Mouse (Mus musculus) brown adipose tissue, adult 24 weeks (tissue): ENCODE data around the gene Lamtor1. TPM values are rescaled to one million over a fixed set of nuclear protein-coding genes. Genes with fewer than 3 reads are reported as not detected.
"Not testable (repeated sequence)": the region's sequence is repeated elsewhere in the genome, so short reads cannot be mapped to it uniquely, and the experiment has no call there.

Source experiments
- H3K27ac ChIP-seq: fragments of 200-500 bp; replicated peaks from 2 replicates; pipeline ENCODE4 v1.5.1; 2012; ENCODE audit warnings: low read depth, mild to moderate bottlenecking, low read length
- H3K4me1 ChIP-seq: fragments of 200-500 bp; 2 replicates; pipeline ENCODE4 v1.6.1; 2012; ENCODE audit warnings: low read length, mixed read lengths; ENCODE audit not compliant: control insufficient read depth, insufficient read depth, insufficient read length
- H3K4me3 ChIP-seq: fragments of 200-500 bp; 2 replicates; pipeline ENCODE4 v1.5.1; 2012; ENCODE audit warnings: low read depth, mild to moderate bottlenecking, low read length, moderate library complexity; ENCODE audit not compliant: insufficient read depth
- polyA plus RNA-seq: library from polyadenylated mRNA; stranded (reverse); fragments of >200 nt; gene quantifications from 2 replicates; pipeline ENCODE4 v1.2.4, GENCODE M21; 2012; ENCODE audit not compliant: missing spikeins, insufficient read depth, insufficient read length

Lamtor1 gene
- polyA plus RNA-seq, 1 experiment = 169 TPM

GRCm38 (mm10) chr7:101918071-101918470 lies 12.4 kb downstream of the Lamtor1 start:
- Histone ChIP-seq H3K4me3 (no peak overlapping the region), H3K27ac (no peak overlapping the region), H3K4me1 (no peaks in the 10 kb centered on the region)

- not testable (repeated sequence) for H3K4me3 ChIP-seq, H3K4me1 ChIP-seq, H3K27ac ChIP-seq
These were observed 20.2 kb downstream of the Lamtor1 start for GRCm38 (mm10) chr7:101925892-101926291.

DNA sequence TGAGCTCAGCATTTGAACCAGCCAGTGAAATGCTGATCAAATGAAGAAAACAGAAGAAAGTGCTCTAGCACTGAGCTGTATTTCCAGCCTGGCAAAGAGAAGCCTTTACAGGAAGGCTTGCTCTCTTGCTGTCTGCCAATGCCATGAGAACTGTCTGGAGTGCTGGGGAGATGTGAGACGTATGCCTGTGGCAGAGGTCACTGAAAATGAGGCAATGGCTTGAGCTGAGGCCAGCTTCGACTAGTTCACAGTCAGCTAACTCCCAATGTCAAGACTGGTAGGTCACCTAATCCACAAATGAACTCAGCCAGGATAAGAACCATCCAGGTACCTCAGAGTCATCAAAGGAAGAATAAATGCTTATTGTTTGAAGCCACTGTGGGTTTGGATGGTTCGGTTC lies 22.4 kb downstream of the Lamtor1 start:
- no peak overlapping the region for H3K4me3 ChIP-seq
- H3K27ac ChIP-seq = peak overlapping the region; percentile 88

DNA sequence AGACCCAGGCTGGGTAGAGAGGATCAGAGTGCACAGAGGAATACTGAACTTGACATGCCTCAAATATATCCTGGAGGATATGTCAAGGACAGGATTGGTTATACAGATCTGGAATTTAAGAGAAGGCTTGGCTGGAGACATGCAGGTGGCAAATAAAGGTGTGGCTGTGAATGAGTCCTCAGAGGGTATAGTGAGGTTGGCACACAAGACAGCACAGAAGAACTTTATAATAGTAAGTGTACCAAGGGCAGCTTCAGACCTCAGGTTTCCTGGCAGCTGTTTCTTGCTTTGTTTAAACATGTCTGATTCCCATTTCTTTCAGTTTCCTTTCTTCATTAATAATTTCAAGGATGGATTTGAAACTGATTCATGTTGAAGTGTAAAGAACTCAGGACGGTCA lies 26.8 kb downstream of the Lamtor1 start:
- H3K4me3 ChIP-seq = no peak overlapping the region
- H3K27ac ChIP-seq = no peak overlapping the region
- H3K4me1 ChIP-seq = peaks cover 6% of the 10 kb centered on the region; the same call in 1 of the 2 replicates

More for the DNA sequence above, 22.4 kb downstream of the Lamtor1 start:
- peaks cover 3% of the 10 kb centered on the region for H3K4me1 ChIP-seq

- H3K4me1 ChIP-seq = peaks cover 5% of the 10 kb centered on the region; the same call in 1 of the 2 replicates
- H3K4me3 ChIP-seq = peak overlapping the region; percentile 85
- peak overlapping the region; percentile 80 for H3K27ac ChIP-seq
These were observed 27.6 kb downstream of the Lamtor1 start for GRCm38 (mm10) chr7:101933300-101933699.

DNA sequence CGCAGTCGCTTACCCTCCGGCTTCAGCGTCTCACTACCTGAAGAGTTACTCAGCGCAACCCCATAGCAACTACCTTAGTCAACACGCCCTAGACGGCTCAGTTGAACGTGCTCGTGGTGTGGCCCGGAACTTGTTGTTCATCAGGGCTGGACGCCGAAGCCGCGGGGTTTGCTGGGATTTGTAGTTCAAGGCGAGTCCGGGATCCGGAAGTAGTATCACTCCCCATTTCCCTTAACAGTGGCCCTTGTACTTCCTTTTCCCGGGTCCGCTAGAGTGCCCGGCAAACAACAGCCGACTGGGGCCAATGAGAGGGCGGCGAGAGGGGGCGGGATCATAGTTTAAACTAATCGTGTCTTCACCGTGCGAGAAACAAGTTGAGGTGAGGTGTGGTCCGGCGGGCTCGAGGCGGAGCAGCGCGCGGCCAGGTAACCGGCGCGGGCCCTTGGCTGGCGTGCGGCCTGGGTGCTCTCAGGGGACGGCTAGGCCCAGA lies 28.1 kb downstream of the Lamtor1 start, which contains the start of the genes Lrrc51 and Numa1:
Gene Lrrc51, minus strand, starts transcription at position 145 of the 490 bp plus-strand sequence.
Gene Numa1, plus strand, starts transcription at position 361 of the 490 bp plus-strand sequence.
- Histone ChIP-seq H3K4me3 (peak within 1 kb of the TSS; percentile 85), H3K4me1 (peaks cover 4% of the 10 kb centered on the region; the same call in 1 of the 2 replicates), H3K27ac (peak within 1 kb of the TSS; percentile 80)

DNA sequence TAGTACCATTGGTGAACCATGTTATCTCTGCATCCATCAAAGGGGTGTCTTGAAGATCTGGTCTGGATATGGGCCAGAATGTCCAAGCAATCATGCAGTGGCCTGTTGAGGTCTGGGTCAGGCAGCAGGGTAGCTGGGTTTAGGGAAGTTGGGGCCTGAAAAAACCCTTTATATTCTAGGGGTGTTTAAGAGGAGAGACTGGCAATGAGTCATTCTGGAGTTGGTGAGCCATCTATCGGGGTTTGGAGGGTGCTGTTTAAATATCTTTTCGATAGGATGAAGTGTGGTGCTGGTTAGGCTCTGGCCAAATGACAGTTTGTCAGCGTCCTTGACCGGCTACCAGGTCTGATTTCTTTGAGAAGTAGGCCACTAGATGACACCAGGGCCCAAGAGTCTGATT lies 30.3 kb downstream of the Lamtor1 start:
- Histone ChIP-seq H3K4me3 (no peak overlapping the region), H3K27ac (no peak overlapping the region), H3K4me1 (peaks cover 4% of the 10 kb centered on the region; the same call in 1 of the 2 replicates)

DNA sequence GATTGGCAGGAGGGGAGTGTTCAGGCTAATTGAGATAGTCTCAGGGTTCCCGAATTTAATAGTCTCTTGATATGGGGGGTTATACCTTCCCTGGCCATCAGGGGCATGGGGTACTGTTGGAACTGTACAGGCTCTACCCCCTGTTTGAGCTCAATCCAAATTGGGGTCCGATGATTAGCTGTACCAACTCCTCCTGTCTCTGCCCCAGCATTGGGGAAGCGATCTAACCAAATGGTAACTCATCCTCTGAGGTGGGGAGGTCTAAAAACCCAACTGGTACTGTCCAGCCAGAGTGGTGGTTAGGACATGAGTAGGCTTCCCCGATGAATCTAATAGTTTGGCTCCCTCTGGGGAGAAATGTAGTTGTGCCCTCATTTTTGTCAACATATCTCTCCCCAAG lies 31.3 kb downstream of the Lamtor1 start:
- Histone ChIP-seq H3K27ac (no peak overlapping the region), H3K4me3 (no peak overlapping the region), H3K4me1 (peaks cover 4% of the 10 kb centered on the region; the same call in 1 of the 2 replicates)

DNA sequence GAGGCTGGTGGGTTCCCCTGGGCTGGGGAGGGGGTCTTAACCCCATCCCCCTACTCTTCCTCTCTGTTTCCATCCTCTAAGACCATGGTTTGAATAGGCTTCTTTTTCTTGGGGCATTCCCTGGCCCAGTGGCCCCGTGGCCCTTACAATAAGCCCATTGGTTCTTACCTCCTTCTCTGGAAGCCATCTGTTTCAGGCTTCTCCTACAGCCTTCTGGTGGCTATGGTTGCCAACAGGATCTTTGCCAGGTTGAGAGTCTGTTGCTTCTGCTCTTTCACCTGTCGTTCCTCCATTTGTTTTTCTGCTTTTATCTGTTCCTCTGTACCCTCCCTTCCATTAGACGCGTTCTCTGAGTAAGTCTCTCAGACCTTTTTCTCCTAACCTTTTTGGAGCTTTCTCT lies 31.9 kb downstream of the Lamtor1 start:
- peaks cover 4% of the 10 kb centered on the region; the same call in 1 of the 2 replicates for H3K4me1 ChIP-seq
- H3K4me3 ChIP-seq = no peak overlapping the region
- H3K27ac ChIP-seq = no peak overlapping the region

DNA sequence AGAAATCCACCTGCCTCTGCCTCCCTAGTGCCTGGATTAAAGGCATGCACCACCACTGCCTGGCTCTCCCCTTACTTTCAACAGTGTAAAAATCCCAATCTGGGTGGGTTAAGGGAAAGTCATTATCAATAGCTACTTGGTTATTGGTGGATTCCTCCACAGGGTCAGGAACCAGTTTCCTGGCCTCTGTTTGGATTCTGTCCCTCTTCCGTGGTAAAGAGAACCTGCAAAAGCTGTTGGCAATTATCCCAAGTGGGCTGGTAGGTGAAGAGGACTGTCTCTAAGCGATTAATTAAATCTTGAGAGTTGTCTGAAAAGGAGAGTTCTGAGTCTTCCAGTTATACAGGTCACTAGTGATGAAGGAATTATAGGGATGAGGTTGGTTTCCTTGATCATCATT lies 32.6 kb downstream of the Lamtor1 start:
- Histone ChIP-seq H3K27ac (no peak overlapping the region), H3K4me1 (peaks cover 4% of the 10 kb centered on the region; the same call in 1 of the 2 replicates), H3K4me3 (no peak overlapping the region)

GRCm38 (mm10) chr7:101939758-101940157 lies 34.1 kb downstream of the Lamtor1 start:
- Histone ChIP-seq H3K4me3 (no peak overlapping the region), H3K4me1 (peaks cover under 1% of the 10 kb centered on the region; the same call in 1 of the 2 replicates), H3K27ac (no peak overlapping the region)

DNA sequence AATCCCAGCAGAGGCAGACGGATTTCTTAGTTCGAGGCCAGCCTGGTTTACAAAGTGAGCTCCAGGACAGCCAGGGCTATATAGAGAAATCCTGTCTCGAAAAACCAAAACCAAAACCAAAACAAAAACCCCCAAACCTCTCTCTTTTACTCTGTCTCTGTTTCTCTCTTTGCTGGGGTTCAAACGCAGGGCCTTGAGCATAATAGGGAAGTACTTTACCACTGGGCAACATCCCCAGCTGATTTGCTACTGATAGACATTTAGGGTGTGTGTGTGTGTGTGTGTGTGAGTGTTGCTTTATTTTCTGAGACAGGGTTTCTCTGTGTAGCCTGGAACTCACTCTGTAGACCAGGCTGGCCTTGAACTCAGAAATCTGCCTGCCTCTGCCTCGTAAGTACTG lies 43.3 kb downstream of the Lamtor1 start:
- H3K4me1 ChIP-seq, H3K27ac ChIP-seq, H3K4me3 ChIP-seq: not testable (repeated sequence)

DNA sequence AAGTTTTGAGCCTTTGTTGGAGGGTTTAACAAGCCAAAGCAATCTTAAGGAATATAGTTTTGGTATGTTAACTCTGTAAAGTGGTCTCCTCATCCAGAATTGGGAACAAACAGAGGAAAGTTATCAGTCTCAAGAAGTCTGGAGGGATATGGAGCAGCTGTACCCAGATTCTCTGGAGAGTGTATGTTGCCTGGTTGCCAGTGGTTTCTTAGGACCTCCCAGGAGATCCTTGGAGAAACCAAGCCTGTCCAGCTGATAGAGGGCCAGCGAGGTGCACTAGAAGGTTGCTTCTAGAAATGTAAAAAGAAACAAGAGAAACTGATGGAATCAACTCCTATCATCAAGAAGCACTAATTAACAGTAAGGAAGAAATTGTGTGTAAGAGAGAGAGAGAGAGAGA lies 45.9 kb downstream of the Lamtor1 start:
- Histone ChIP-seq H3K27ac (no peak overlapping the region), H3K4me1 (peaks cover 2% of the 10 kb centered on the region; the same call in 1 of the 2 replicates), H3K4me3 (no peak overlapping the region)

DNA sequence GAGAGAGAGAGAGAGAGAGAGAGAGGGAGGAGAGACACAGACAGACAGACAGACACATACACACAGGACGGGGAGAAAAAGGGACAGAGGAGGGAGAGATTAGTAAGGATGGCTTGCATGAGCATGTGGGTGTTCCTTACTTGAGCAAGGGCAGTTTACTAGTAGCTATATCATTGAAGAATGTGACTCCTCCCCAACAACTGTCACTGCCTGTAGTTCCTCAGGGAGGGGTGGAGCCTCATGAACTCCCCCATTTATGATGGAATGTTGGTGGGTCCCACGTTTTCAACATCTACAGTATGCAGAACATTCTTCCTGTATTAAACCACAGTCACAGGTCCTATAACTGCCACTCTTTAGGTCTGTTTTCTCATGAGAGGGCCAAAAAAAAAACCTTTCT lies 46.4 kb downstream of the Lamtor1 start:
- H3K4me1 ChIP-seq = peaks cover 2% of the 10 kb centered on the region; the same call in 1 of the 2 replicates
- no peak overlapping the region for H3K27ac ChIP-seq
- no peak overlapping the region for H3K4me3 ChIP-seq

GRCm38 (mm10) chr7:101954163-101954562 lies 48.5 kb downstream of the Lamtor1 start:
- no peak overlapping the region for H3K4me3 ChIP-seq

DNA sequence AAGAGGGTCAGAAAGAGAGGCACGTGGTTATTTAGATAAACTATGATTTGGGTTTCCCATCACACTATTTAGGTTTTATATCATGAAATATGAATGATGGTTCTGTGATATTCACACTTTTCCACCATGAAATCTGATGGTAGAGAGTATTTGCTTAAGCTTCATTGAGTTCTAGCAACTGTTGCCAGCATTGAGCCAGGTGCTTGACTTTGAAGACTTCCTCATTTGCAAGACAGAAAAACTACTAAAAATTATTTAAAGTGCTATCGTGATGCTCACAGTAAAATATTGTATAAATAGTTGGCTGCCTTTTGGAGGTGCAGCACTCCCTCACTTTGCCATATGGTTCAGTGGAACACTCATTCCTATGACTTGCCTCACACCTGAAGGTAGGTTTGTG lies 49.6 kb downstream of the Lamtor1 start:
- Histone ChIP-seq H3K27ac (no peak overlapping the region), H3K4me3 (no peak overlapping the region), H3K4me1 (peaks cover 2% of the 10 kb centered on the region; the same call in 1 of the 2 replicates)

More at GRCm38 (mm10) chr7:101954163-101954562, 48.5 kb downstream of the Lamtor1 start:
- H3K4me1 ChIP-seq = peaks cover 2% of the 10 kb centered on the region; the same call in 1 of the 2 replicates
- H3K27ac ChIP-seq = no peak overlapping the region
